Mouse (Mus musculus) ES-E14 (cell line): Measurements from ENCODE around the gene Apod.

Experiments
- CHD2 ChIP-seq: IDR thresholded peaks from 2 replicates; pipeline ENCODE4 v1.6.1; 2014; ENCODE audit warnings: mild to moderate bottlenecking, low read depth, low read length, inconsistent platforms
- HCFC1 ChIP-seq: IDR thresholded peaks from 2 replicates; pipeline ENCODE4 v1.6.1; 2012; ENCODE audit warnings: low read length, inconsistent platforms, borderline replicate concordance; ENCODE audit not compliant: insufficient read depth
- MAFK ChIP-seq: IDR thresholded peaks from 2 replicates; pipeline ENCODE4 v1.6.1; 2014; ENCODE audit warnings: mild to moderate bottlenecking, low read depth, low read length, inconsistent platforms; ENCODE audit not compliant: insufficient read depth
- ZC3H11A ChIP-seq: IDR thresholded peaks from 2 replicates; pipeline ENCODE4 v1.6.1; 2012; ENCODE audit warnings: low read depth, mild to moderate bottlenecking, inconsistent platforms, low read length, borderline replicate concordance
- ZNF384 ChIP-seq: IDR thresholded peaks from 2 replicates; pipeline ENCODE4 v1.6.1; 2012; ENCODE audit warnings: low read depth, low read length, inconsistent platforms

- no peak for TF ChIP-seq CHD2
- no peak for TF ChIP-seq ZNF384
- no peak for TF ChIP-seq MAFK
- TF ChIP-seq HCFC1 = no peak
- no peak for TF ChIP-seq ZC3H11A
Observed at GRCm38 (mm10) chr16:31327891-31328290, 13.3 kb upstream of the Apod start.
